Mouse (Mus musculus): ENCODE results near the gene Arhgdia. TPM values are rescaled to one million over a fixed set of nuclear protein-coding genes. Genes with fewer than 3 reads are reported as not detected.

Arhgdia gene
- total RNA-seq (2017) = 163 to 262 TPM (median 173 TPM) in 3 replicates

DNA sequence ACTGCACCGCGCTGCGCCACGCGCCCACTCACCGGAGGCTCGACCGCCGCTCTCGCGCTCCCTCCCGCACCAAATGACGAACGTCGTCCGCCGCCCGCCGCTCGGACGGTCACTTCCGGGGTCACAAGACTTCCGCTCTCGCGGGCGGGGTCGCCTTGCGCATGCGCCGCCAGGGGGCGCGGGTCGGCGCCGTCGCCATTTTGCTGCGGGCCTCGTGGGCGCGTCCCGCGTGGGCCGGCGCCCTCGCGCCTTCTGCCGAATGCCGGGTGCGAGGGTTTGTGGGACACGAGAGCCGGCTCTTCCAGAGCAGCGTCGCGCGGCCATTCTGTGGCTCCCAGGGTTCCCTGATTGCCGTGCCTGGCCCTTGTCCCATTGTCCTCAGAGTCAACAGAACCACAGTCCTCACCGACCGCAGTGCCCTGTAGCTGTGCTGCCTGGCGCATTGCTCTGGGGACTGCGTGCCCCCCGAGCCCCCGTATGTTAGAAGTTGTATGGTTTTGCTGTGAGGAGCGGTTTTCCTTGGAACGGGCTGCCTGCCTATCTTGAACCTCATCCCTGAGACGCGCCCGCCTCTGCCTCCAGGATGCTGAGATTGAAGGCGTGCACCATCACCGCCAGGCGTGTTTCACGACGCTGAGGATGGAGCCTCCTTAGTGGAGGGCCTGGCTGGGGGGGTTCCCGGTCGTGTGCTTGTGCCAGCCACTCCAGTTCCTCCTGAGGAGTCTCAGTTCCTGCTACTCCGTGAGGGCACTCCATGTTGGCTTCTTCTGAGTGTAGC, at the start of gene Arhgdia:
Gene Arhgdia (minus strand): TSS at position 135 of the 778 bp plus-strand sequence.
- peak; percentile 66 for ATAC-seq (replicated peaks; ENCODE audit: insufficient number of reproducible peaks, low FRiP score, low TSS enrichment, poor library complexity, severe bottlenecking)

DNA sequence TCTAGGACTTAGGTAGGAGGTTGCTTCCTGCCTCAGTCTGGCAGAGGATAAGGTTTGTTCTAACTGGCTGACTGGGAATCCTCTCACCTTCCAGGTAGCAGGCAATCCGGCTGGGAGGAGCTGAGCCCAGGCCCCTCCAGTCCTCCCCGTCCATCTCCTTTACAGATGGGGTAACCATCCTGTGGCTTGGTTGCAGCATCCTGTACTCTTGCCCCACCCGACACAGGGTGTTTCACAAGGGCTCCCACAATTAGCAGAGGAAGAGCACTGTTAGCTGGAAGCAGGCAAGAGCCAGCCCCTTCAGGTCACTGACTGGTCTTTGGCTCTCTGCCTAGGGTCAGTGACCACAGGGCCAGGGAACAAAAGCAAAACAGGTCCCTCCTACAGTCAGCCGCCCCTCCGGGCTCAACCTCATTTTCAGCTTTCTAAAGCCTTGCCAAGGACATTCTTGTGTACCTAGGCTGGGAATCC, 49.0 kb upstream of the Arhgdia start:
- ATAC-seq (replicated peaks; ENCODE audit: insufficient number of reproducible peaks, low FRiP score, low TSS enrichment, poor library complexity, severe bottlenecking) = peak; percentile 43

DNA sequence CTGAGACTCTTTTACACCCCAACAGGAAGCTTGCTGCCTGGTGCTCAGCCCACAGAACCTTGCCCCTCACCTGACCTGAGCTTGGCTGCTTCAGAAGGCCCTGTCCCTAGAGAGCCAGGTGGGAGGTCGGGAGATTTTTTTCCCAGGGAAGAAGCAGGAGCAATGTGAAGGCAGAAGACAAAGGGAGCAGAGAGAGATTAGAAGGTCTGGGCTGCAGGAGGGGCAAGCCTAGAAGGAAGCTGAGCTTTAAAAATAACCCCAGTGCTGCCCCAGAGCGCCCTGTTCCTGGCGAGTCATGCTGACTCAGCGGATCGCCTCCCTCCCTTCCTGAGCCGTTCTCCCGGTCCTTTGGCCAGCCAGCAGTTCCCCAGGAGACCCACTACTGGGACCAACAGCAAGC, 48.5 kb upstream of the Arhgdia start:
- no peak for ATAC-seq (replicated peaks; ENCODE audit: insufficient number of reproducible peaks, low FRiP score, low TSS enrichment, poor library complexity, severe bottlenecking)

DNA sequence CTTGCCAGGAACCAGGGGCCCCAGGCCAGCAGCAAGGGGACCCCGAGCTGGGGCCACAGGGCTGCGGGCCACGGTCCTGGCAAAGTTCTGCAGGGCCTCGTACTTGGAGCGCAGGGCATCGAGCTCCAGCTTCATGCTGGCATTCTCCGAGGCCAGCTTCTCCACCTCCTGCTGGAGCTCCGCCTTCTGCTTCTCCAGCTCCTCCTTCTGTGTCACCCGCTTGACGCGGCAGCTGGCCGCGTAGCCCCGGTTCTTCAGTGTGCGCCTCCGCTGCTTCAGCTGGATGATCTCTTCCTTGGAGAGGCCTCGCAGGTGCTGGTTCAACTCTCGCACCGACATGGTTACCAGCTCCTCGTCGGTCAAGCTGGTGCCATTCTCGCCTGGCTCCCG, 47.9 kb upstream of the Arhgdia start:
- peak; percentile 23 for ATAC-seq (replicated peaks; ENCODE audit: insufficient number of reproducible peaks, low FRiP score, low TSS enrichment, poor library complexity, severe bottlenecking)

GRCm38 (mm10) chr11:120628601-120629340, 47.3 kb upstream of the Arhgdia start:
- no peak for ATAC-seq (replicated peaks; ENCODE audit: insufficient number of reproducible peaks, low FRiP score, low TSS enrichment, poor library complexity, severe bottlenecking)

DNA sequence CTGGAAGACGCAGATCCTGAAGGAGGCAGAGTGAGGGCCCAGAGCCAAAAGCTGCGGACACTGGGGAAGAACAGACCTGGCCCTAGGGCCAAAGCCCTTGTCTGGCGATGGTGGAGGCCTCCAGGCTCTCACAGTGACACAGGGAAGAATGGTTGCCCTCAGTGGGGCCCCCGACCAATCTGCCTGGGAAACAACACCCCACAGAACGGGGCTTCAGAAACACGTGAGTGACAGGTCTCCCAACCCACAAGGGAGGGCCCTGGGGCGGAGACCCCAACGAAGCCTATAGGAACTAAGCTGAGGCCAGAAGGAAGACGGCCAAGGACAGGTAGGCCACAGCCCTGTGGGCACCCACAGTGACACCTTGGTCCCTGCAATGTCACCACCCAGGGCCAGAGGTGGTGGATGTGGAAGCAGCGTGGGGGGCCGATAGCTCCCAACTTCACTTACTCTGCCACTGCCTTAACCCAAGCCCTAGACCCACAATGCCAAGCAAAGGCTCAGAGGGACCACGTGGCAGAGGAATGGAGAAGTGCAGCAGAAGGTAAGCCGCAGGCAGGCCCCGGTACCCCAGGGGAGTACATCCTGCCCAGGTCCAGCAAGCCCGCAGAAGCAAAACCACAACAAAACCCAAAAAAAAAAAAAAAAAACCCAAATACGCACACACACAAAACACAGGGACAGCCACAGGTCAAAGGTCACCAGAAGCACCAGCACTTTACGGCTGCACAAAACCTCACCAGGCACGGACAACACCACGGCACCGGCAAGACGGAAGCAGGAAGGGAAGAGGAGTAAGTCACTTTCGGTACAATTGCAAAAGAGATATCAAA, 46.3 kb upstream of the Arhgdia start:
- peak; percentile 25 for ATAC-seq (replicated peaks; ENCODE audit: insufficient number of reproducible peaks, low FRiP score, low TSS enrichment, poor library complexity, severe bottlenecking)

- no peak for ATAC-seq (replicated peaks; ENCODE audit: insufficient number of reproducible peaks, low FRiP score, low TSS enrichment, poor library complexity, severe bottlenecking)
These were observed 45.5 kb upstream of the Arhgdia start for GRCm38 (mm10) chr11:120626785-120627467.

DNA sequence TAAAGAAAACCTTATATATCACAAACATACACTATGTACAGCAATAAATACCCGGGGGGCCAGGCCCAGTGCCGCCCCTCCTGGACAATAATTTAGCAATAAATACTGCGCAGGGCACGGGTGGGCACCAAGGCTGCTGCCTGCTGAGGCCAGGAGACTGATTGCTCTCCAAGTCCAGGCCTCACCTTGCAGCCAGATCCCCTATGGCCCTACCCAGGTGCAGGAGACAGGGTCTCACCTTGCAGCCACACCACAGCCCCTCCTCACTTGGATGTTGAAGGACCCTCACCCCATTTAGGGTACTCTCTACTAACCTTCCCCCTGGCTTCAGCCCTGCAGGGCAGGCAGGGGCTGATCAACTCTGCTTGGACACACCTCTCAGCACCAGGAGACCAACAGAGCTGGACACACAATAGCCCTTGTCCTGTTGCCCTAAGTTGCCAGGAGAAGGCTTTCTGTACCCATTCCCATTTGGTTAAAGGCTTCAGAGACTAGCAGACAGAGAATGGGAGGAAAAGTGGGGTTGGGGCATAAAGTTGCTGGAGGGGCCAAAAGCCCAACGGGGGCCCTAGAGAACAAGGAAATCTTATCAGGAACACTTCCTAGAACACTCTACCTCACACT, 43.8 kb upstream of the Arhgdia start, which contains the start of gene Sirt7:
Gene Sirt7 (minus strand): TSS at position 89 of the 624 bp plus-strand sequence.
- no peak for ATAC-seq (replicated peaks; ENCODE audit: insufficient number of reproducible peaks, low FRiP score, low TSS enrichment, poor library complexity, severe bottlenecking)

DNA sequence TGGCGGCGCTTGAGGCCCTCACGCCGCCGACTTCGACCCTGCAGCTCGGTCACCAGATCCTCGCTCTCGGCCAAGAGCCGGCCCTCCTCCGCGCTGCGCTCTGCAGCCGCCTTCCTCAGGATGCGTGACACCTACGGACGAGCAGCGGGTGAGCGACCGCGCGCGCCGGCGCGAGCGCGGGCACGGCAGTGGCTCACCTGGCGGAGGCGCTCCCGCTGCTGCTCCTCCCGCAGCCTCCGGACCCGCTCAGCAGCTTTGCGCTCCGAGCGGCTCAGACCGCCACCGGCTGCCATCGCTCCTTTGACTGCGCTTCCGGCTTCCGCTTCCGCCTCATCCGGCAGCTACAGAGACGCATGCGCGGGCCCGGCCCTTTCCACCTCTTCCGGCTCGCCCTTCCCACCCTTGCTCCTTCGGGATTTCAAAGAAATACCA, 43.3 kb upstream of the Arhgdia start:
- ATAC-seq (replicated peaks; ENCODE audit: insufficient number of reproducible peaks, low FRiP score, low TSS enrichment, poor library complexity, severe bottlenecking) = no peak

DNA sequence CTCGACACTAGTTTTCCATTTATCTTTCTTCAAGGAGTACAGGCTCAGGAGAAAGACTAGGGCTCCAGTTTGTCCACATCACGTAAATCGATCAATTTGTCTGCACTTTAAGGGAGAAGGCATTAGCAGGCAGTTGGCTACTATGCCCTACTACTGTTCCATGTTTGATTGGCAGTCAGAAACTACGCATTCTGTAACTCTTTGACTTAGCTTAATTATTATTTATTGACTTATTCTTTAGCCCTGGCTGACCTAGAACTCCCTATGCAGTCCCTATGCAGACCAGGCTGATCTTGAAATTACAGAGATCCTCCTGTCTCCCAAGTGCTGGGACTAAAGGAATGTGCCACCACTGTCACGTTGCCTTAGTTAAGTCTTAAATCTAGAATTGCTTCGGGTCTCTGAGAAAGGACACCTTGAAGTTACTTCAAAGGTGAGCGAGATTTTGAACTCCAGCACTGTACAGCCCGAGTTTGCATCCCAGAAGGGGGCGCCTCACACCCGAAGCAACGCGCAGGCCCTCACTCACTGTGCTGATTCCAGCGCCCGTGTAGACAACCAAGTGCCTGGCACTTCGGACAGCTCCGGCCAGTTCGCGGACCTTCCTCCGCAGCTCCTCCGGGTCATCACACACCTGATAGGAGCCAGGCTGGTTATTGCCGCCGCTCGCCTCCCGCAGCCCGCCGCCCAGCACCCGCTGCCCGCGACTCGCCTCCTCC, 42.7 kb upstream of the Arhgdia start:
- no peak for ATAC-seq (replicated peaks; ENCODE audit: insufficient number of reproducible peaks, low FRiP score, low TSS enrichment, poor library complexity, severe bottlenecking)

DNA sequence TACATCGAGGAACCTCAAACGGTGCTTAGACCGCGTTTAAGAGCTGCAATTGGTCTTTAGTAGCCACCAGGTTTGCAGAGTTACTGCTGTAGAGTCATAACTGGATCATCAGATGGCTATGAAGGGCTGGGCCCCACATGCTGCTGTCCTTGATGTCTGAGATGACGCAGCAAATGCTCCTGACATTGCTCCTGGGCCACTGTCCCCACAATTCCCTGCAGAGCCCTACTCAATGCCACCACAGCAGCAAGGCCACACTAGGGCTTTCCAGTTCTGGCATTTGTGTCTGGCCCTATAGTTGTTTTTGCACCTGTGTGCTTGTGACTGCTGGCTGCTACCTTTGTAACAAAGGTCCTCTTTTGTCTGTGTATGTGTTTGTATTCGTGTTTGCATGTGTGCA, 41.4 kb upstream of the Arhgdia start:
- no peak for ATAC-seq (replicated peaks; ENCODE audit: insufficient number of reproducible peaks, low FRiP score, low TSS enrichment, poor library complexity, severe bottlenecking)

DNA sequence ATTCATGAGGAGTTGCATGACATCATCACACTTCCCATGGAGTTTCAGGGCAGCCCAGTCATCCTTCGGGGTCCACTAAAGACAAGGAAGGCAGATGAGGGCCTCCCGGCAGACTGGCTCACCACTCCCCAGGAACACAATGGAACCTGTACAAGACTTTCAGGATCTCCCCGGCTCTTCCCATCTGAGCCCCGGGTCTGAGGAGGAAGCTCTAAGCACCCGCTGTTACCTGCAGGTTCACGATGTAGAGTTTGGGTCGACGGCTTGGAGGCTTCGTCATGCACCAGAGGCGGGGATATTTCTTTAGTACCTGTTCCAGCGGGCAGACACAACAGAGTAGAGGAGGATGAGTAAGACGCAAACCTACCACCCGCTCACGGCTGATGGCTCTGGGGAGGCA, 38.8 kb upstream of the Arhgdia start:
- no peak for ATAC-seq (replicated peaks; ENCODE audit: insufficient number of reproducible peaks, low FRiP score, low TSS enrichment, poor library complexity, severe bottlenecking)

GRCm38 (mm10) chr11:120618619-120619535, 37.5 kb upstream of the Arhgdia start:
- no peak for ATAC-seq (replicated peaks; ENCODE audit: insufficient number of reproducible peaks, low FRiP score, low TSS enrichment, poor library complexity, severe bottlenecking)

DNA sequence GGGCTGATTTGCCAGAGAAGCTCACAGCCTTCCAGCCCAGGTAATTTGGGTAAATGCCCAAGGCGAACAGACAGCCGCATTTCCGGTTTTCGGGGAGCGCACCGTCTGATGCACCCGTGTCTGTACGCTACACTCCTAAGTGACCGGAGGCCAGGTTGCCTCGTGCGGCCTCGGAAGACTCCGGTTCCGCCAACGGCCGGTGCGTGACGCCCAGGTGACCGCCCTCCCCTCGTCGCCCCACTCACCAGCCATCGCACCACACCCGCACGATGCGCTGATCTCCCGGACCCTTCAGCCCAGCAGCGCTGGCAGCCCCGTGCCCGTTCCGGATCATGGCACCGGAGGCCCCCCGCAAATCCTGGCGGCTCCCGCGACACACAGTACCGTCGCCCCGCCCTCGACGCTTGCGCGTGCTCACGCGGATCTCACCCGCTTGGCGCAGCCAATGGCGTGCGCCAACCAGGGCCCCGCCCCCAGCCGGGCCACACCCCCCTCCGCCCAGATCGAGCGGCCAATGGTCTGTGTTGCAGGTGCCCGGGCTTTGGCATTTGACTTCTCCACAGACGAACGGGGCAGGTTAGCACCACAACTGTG, 36.2 kb upstream of the Arhgdia start, which contains the start of gene Pcyt2:
Gene Pcyt2 (minus strand): TSS at position 418 of the 594 bp plus-strand sequence.
- peak; percentile 86 for ATAC-seq (replicated peaks; ENCODE audit: insufficient number of reproducible peaks, low FRiP score, low TSS enrichment, poor library complexity, severe bottlenecking)

- ATAC-seq (replicated peaks; ENCODE audit: insufficient number of reproducible peaks, low FRiP score, low TSS enrichment, poor library complexity, severe bottlenecking) = no peak
These were observed 35.3 kb upstream of the Arhgdia start for GRCm38 (mm10) chr11:120616617-120617294.
